Mouse (Mus musculus) spleen, adult 2 months (tissue): ENCODE data around the gene Tfr2. TPM values are rescaled to one million over a fixed set of nuclear protein-coding genes. Genes with fewer than 3 reads are reported as not detected.
A peak's percentile ranks its signal among the peaks of the same experiment; 100 is the strongest.

Experiments used
- DNase-seq, 2 experiments: peaks; one replicate each; pipeline versions ENCODE4 v3.0.0 to v3.0.0-alpha.2; 2012 to 2021; ENCODE audit warnings: low spot score in 2 of 2, low read depth in 1 of 2
- H3K27ac ChIP-seq: fragments of 200-500 bp; 2 replicates; pipeline ENCODE4 v1.5.1; 2012; ENCODE audit warnings: low read length, inconsistent platforms; ENCODE audit not compliant: insufficient read depth
- H3K27me3 ChIP-seq: fragments of 200-500 bp; 2 replicates; pipeline ENCODE4 v1.6.1; 2012; ENCODE audit warnings: mild to moderate bottlenecking, moderate library complexity, low read length, inconsistent platforms; ENCODE audit not compliant: control insufficient read depth, insufficient read depth
- H3K36me3 ChIP-seq: fragments of 200-500 bp; 2 replicates; pipeline ENCODE4 v1.6.1; 2012; ENCODE audit warnings: mild to moderate bottlenecking, low read length, inconsistent platforms; ENCODE audit not compliant: control insufficient read depth, insufficient read depth
- H3K4me1 ChIP-seq: fragments of 200-500 bp; 2 replicates; pipeline ENCODE4 v1.6.1; 2011; ENCODE audit warnings: inconsistent platforms; ENCODE audit not compliant: control insufficient read depth, insufficient read depth, insufficient read length
- H3K4me3 ChIP-seq: fragments of 200-500 bp; 2 replicates; pipeline ENCODE4 v1.5.1; 2011; ENCODE audit warnings: mild to moderate bottlenecking, inconsistent platforms; ENCODE audit not compliant: insufficient read depth, insufficient read length; ENCODE audit errors: extremely low read depth
- CTCF ChIP-seq: fragments of 200-500 bp; IDR thresholded peaks from 2 replicates; pipeline ENCODE4 v1.5.1; 2011; ENCODE audit warnings: mild to moderate bottlenecking, inconsistent platforms; ENCODE audit not compliant: insufficient read depth, insufficient read length, insufficient replicate concordance; ENCODE audit errors: extremely low read depth
- POLR2A ChIP-seq: fragments of 200-500 bp; IDR thresholded peaks from 2 replicates; pipeline ENCODE4 v1.6.1; 2011; ENCODE audit warnings: low read depth, low read length, inconsistent platforms
- WGBS: fragments of 180-500 bp; shearing (Covaris S2); methylation state at CpG from one replicate; pipeline ENCODE4 v1.1.7; 2018; 5-methylcytosine and 5-hydroxymethylcytosine counted together
- polyA plus RNA-seq: library from polyadenylated mRNA; depleted of rRNA; stranded (reverse); fragments of >200 nt; gene quantifications from 2 replicates; pipeline ENCODE4 v1.2.3, GENCODE M21; 2012

The Tfr2 gene
- polyA plus RNA-seq, 1 experiment = 12.2 TPM

DNA sequence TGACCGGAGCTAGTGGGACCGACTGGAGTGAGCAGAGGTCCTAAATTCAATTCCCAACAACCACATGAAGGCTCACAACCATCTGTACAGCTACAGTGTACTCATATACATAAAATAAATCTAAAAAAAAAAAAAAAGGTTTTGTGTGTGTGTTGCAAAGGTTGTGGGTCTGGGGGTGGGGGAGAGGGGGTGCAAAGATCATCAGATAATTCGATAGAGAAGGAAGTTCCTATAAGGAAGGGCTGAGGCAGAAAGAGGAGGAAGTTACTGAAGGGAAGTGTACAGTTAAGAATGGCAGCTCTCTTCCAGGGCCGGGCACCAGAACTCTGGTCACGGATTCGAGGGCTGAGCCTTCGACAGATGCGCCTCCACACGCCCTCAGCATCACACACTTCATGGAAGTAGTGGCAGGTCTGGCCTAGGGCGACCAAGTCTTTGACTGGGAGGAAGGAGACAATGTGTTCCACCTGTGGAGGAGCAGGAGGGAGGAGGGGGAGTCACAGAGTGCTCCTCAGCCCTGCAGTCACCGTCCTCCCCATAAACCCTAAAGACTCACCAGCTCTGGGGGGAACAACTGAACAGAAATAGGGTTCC, 54.4 kb downstream of the Tfr2 start:
- Histone ChIP-seq H3K4me3 (no peak overlapping the region), H3K36me3 (no peaks in the 10 kb centered on the region), H3K27me3 (no peaks in the 10 kb centered on the region), H3K27ac (peak overlapping the region; percentile 16; the same call in 1 of the 2 replicates), H3K4me1 (peaks cover 3% of the 10 kb centered on the region; the same call in 1 of the 2 replicates)
- 39% methylated on average over 11 of the region's 11 CpGs for WGBS
- DNase-seq = no peak
- TF ChIP-seq POLR2A = no peak
- no peak for TF ChIP-seq CTCF

DNA sequence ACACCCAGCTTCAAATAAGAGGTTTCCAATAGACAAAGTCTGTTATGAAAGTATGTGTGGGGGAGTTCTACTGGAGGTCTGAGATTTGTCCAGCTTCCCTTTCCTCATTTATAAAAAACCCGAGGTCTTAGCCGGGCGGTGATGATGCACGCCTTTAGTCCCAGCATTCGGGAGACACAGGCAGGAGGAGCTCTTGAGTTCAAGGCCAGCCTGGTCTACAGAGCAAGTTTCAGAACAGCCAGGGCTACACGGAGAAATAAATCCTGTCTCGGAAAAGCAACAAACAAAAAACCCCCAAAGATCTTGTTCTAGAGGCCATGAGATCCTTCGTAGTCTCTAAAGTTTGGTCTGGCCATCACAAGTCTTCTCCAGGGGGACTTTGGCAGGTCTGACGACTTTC, 58.4 kb downstream of the Tfr2 start:
- Histone ChIP-seq H3K27me3 (no peaks in the 10 kb centered on the region), H3K4me3 (peak overlapping the region; percentile 72), H3K36me3 (no peaks in the 10 kb centered on the region), H3K27ac (peak overlapping the region; percentile 95), H3K4me1 (peaks cover 13% of the 10 kb centered on the region; the same call in 1 of the 2 replicates)
- under 1% methylated on average over 9 of the region's 9 CpGs for WGBS
- no peak for TF ChIP-seq CTCF
- TF ChIP-seq POLR2A = no peak
- DNase-seq = no peak

DNA sequence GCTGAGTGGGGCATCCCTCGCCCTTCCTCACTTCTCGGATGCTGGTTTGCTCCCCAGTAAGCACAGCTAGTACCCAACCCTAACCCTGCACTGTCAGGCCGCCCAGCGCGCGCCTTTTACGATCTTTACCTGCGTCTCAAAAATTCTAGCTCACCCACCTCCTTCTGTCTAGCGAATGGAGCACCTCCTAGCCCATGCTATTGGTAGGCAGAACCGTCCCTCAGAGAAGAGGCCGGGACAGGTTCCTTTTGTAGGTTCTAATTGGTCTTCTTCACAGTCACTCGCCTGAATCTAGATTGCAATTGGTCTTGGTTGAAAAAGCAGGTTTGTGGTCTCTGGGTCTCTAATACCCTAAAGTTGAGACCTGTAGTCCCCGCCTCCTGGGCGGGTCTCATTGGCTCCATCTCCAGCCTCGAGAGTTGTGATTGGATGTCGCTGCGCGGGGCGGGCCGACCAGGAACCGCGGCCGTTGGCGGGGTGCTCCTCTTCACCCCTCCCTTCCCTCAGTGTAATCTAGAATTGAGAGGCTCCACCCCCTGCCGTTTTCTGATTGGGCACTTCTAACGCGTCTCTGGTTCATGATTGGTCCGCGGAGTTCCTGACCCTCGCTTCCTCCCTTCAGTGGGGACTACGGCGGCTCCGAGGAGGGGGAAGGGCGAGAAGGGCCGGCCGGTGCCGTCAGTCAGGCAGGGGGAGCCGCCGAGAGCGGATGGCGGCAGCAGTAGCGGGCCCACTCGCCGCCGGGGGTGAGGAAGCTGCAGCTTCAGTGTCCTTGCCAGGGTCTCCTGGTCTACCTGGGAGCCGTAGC, 59.1 kb downstream of the Tfr2 start, which contains the start of the genes Fbxo24, Lrch4 and Gm20605:
Gene Fbxo24, minus strand, starts transcription at position 505 of the 808 bp plus-strand sequence.
Gene Lrch4, plus strand, starts transcription at position 624 of the 808 bp plus-strand sequence.
Gene Gm20605, plus strand, starts transcription at position 678 of the 808 bp plus-strand sequence.
- Histone ChIP-seq H3K4me3 (peak within 1 kb of the TSS; percentile 78), H3K27me3 (no peaks in the 10 kb centered on the region), H3K27ac (peak within 1 kb of the TSS; percentile 95), H3K4me1 (peaks cover 13% of the 10 kb centered on the region; the same call in 1 of the 2 replicates), H3K36me3 (peaks cover 3% of the 10 kb centered on the region)
- DNase-seq = peak; percentile 99 to 100
- TF ChIP-seq POLR2A = peak; percentile 97
- no peak for TF ChIP-seq CTCF
- WGBS = under 1% methylated on average over 46 of the region's 46 CpGs

DNA sequence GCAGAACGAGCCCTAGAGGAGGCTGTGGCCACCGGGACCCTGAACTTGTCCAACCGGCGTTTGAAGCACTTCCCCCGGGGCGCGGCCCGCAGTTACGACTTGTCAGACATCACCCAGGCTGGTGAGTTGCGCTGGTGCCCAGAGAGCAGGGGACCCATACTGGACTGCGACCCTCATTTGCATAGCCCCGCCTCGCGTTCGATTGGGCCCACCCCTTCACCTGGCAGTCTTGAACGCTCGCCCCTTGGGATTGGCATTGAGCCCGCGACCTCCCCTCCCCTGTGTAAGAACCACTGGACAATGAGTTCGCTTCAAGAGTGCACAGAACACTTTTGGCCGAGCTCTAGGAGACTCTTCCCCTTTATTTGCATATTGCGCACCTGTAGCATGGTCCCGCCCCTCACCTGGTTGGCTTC, 59.7 kb downstream of the Tfr2 start:
- peaks cover 8% of the 10 kb centered on the region for H3K36me3 ChIP-seq
- DNase-seq = peak in 1 of 2 experiments; percentile 78
- H3K27me3 ChIP-seq = no peaks in the 10 kb centered on the region
- WGBS = under 1% methylated on average over 23 of the region's 23 CpGs
- TF ChIP-seq POLR2A (no peak), CTCF (no peak)
- peaks cover 11% of the 10 kb centered on the region; the same call in 1 of the 2 replicates for H3K4me1 ChIP-seq
- H3K27ac ChIP-seq = peak overlapping the region; percentile 93
- peak overlapping the region; percentile 78 for H3K4me3 ChIP-seq

DNA sequence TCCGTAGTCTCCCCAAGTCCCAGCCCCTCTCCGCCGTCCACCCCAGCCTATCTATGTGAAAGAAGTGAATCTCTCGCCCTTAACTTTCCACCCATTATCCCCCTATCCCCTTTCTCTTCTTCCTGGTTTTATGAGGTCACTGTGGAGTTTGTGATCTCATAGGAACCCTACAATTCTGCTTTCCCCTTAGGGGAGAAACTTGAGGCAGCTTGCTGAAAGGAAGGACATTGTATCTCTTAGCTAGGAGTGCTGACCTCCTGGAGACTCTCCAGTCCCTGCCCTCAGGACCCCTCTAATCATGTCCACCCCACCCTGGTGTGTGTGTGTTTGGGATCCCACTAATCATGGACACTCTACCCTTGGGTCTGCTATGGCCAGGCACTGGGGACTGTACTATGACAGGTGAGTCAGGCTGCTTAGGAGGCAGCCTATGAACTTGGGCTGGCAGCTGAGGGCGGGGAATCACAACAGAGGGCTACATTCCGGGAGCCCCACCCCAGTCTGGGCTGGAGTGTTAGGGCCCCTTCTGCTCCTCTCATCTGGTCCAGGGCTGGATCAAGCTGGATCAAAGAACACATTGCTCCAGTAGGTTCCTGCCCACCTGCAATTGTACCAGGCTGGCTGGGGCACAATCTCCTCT, 60.4 kb downstream of the Tfr2 start:
- Histone ChIP-seq H3K4me1 (peaks cover 11% of the 10 kb centered on the region; the same call in 1 of the 2 replicates), H3K4me3 (peak overlapping the region; percentile 78), H3K27ac (peak overlapping the region; percentile 93), H3K27me3 (no peaks in the 10 kb centered on the region), H3K36me3 (peaks cover 9% of the 10 kb centered on the region)
- TF ChIP-seq POLR2A (no peak), CTCF (no peak)
- no peak for DNase-seq
- WGBS = 2% methylated on average over 6 of the region's 6 CpGs

DNA sequence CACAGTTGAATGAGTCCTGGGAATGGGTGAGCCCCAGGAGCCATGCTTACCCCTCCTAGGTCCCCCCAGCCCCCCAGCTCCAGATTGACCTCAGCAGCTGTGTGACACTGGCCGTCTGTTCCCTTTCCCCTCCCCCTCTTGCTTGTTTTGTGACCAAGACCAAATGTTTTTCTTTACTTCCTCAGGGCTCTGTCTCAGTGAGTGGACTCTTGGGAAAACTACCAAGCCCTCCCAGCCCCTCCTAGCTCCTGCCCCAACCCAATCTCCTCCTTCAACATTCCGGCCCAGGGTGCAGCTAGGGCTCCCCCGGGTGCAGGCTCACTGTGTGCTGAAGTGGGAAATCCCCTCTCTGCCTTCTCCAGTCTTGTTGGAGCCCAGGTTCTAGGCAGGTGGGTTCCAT, 61.0 kb downstream of the Tfr2 start:
- Histone ChIP-seq H3K4me3 (peak overlapping the region; percentile 78), H3K36me3 (peaks cover 14% of the 10 kb centered on the region), H3K4me1 (peaks cover 11% of the 10 kb centered on the region; the same call in 1 of the 2 replicates), H3K27ac (peak overlapping the region; percentile 93), H3K27me3 (no peaks in the 10 kb centered on the region)
- no peak for TF ChIP-seq CTCF
- TF ChIP-seq POLR2A = no peak; the same call in 1 of the 2 replicates
- 7% methylated on average over 3 of the region's 3 CpGs for WGBS
- DNase-seq = no peak
